Mouse (Mus musculus) left cerebral cortex, postnatal 14 days (tissue): ENCODE data around the gene Nt5c2. TPM values are rescaled to one million over a fixed set of nuclear protein-coding genes. Genes with fewer than 3 reads are reported as not detected.
A peak's percentile ranks its signal among the peaks of the same experiment; 100 is the strongest.
"Not testable (repeated sequence)": the region's sequence is repeated elsewhere in the genome, so short reads cannot be mapped to it uniquely, and the experiment has no call there.

Experiments
- DNase-seq, 2 experiments: peaks; one replicate each; pipeline ENCODE4 v3.0.0; 2021 to 2022; ENCODE audit warnings: low spot score in 2 of 2, mixed read lengths in 1 of 2
- intact Hi-C: fragments of 180-260 bp; cut with DNase I; formaldehyde crosslinking; loops from one replicate; pipeline ENCODE4 v1.15.1; 2025
- total RNA-seq, 2 experiments: library from RNA; stranded (reverse); gene quantifications; 2 replicates each; pipeline ENCODE4 v1.2.3; 2021

Nt5c2 gene
- total RNA-seq, 2 experiments from 2014 or later, result 67.1 to 70.7 TPM

DNA sequence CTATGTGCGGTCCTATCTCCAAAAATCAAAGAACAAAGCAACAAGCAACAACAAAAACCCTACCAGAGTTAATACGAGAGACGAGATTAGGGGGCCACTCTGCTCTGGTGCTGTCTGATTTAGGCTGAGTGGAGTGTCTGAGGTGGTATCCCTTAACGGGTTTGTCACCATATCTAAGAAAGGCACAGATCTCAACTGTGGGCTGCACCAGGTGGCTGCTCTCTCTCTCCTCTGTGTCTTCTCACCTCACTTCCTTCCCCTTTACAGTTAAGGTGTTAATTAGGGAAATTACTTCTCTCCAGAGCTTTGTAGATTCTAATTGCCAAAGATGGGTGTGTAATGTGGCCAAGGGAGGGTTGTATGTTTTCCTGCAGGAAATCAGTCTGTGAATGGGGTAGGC, 7.8 kb upstream of the Nt5c2 start:
- intact Hi-C loops, result no loop called here
- DNase-seq, result no peak

DNA sequence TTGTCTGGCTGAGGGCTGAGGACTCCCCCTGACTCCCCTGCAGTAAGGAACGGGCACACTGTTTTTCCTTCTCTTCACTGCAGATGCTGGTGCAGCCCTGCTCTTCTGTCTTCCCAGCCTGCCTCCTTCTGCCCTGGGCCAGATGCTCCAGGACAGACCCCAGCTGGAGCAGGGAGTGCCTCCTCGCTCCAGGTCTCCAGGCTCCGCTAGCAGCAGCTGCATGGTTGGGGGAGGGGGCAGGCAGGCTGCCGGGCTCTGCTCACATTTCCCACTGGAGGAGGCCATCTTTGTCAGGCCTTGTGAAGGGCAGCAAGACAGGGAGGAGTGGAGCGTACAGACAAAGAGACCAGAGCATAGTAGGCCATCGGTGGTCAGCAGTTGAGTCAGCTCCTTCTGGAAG, 4.4 kb upstream of the Nt5c2 start:
- intact Hi-C loops, result no loop called here
- DNase-seq, result no peak

DNA sequence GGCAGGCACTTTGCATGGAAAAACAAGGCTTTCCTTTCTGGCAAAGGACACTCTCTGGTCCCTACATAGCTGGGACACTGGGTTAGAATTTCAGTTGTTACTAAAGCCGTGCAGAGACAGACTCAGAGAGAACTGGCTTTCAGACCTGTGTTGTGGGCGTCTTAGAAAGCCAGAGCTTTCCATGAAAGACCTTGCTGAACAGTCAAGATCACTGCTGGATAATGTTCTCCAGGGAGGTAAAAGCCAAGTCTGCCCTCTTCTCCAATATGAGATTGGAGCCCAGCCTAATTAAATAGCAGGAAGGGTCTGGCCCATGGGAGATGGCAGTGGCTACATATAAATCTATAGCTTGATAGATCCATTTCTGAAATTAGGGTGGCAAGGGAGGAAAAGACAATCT, 3.4 kb upstream of the Nt5c2 start:
- no peak for DNase-seq
- intact Hi-C loops, result no loop called here

DNA sequence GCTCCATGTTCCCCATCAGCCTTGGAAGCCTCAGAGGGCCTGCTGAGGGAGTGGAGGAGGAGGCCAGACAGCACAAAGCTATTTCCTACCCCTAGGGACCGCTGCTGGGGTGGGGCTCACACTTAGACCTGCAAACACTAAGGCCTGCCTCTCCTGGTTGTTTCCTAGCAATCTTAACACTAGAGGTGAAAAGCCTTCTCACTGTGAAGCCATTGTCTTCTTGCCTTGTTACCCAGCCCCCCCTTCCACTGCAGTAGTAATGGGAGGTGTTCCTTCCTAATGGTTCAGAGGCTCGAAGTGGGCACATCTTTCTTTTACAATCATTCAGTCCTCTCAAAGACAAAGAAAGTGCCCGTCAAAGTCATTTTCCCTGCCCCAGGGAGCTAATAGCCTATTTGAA, 2.9 kb upstream of the Nt5c2 start:
- DNase-seq, result no peak
- intact Hi-C loops, result no loop called here

DNA sequence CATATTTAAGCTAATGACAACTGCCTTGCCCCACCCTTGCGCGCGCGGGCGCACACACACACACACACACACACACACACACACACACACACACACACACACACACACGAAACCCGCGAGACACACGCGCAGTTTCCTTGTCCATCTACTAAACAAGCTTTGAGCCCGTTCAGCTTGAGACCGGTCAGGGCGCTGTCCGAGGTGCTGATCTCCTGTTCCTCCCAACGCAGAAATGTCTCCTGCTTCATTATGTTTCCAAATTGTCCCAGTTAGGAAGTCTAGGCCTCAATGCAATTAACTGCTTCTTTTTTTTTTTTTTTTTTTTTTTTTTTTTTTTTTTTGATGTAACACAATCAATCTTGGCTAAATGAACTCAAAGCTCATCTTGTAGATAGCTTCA, 1.5 kb upstream of the Nt5c2 start:
- DNase-seq, result peak in 1 of 2 experiments; percentile 53
- intact Hi-C loops, result no loop called here

DNA sequence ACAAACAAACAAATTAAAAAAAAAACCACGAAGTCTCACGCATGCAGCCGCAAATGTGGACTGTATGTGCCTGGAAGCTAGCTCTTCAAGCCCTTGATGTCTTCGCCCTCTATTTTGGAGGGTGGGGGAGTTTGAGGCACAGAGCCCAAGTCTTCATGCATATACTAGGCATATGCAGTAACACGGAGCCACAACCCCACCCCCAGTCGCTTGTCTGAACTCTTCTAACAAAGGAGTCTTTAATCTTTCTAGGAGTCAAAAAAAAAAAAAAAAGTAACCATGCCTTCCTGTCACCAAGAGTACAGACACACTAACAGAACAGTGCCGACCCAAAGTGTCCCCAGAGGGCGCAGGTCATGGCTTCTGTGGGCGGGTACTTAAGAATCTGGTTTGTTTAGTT, 1.0 kb upstream of the Nt5c2 start:
- intact Hi-C loops, result no loop called here
- DNase-seq, result no peak

DNA sequence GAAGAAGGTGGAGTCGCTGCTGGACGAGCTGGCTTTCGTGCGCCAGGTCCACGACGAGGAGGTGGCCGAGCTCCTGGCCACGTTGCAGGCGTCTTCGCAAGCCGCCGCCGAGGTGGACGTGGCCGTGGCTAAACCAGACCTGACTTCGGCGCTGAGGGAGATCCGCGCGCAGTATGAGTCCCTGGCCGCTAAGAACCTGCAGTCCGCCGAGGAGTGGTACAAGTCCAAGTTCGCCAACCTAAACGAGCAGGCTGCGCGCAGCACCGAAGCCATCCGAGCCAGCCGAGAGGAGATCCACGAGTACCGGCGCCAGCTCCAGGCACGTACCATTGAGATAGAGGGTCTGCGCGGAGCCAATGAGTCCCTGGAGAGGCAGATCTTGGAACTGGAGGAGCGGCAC, 443 bp upstream of the Nt5c2 start:
- no peak for DNase-seq
- intact Hi-C loops, result no loop called here

DNA sequence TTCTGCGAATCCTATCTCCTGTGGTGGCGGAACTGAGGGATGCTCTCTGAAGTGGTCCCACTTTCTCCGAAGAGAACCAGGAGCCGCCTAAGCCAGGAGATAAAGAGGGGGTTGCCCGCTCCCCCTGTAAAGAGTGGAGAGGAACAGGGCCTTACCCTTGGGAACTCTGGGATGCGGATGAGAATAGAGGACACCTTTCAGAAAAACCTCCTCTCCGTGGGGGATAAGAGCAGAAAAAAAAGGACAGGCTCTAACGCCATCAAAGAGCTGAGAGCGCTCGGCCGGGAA, 850 bp downstream of the Nt5c2 start:
- no peak for DNase-seq
- intact Hi-C loops, result no loop called here

DNA sequence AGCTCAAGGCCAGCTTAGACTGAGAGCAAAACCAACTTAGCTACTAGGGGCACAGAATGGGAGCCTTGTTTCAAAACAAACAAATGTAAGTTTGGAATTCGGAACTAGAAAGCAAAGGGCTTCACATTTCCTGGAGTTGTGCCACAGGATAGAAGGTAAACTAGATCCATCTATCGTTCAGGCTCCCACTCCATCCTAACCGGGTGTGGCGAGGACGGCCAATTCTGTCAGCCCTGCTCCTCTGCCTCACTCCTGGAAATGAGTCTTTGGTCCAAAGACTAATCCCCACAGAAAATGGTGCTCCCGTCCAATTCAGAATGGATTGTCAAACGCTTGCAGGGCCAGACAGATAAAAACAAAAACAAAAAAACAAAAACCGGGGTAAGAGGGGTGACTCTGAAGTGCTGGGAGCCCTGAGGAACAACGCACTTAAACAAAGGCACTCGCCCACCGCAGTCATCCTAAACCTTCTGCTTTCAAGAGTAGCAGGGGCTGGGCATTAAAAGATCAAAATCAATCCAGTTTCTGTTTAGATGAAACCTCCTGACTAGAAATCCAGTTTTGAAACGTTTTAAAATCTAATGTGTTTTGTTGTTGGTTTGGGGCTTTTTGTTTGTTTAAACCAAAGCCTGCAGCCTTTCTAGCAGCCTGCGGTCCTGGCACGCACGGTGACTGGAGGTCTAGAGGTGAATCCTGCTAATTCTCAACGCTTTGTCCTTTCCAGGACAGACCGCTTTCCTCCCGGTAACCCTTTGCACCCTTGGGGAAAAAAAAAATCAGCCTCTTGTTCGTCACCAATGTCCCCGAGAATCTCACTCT, 1.4 kb downstream of the Nt5c2 start:
- intact Hi-C loops, result no loop called here
- no peak for DNase-seq

DNA sequence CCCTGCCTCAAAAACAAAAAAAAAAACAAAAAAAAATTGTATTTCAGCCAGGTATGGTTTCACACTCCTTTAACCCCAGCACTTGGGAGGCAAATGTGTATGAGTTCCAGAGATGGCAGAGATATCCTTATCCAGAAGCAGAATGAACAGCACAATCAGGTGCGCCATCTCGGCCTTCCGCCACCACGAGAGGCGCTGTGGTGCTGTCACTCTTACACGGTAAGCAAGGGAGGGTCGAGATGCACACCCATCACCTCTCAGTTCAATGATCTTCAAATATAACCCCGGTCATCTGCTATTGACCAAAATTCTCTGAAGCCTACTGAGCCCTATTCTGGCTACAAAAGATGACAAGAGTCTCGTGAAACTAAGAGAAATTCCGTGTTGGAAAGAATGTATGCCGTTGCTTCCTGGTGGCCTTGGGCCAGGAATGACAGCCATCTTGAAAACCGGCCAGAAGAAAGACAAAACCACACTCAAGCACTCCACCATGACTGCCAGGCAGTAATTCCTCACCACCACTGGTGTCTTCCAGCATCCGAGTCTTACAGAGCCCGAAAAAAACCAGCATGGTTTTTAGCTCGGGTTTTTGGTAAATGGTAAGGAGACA, 2.3 kb downstream of the Nt5c2 start:
- intact Hi-C loops, result no loop called here

DNA sequence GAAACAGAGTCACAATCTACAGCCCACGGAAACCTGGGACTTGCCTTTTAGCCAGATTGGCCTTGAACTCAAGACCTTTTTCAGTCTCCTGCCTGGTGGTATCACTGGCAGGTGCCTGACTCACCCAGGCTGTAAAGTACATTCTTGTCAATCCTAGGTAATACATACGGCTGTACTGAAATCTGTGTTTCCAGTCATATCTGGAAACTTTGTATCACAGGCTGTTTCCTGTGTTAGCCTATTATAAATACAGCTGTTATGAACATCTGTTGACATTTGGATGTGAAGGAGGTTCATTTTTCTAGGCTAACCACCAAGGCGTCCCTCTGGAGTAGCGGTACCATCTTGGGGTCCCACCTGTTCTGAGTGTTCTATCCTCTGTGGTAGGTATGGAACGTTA, 5.0 kb downstream of the Nt5c2 start:
- intact Hi-C loops, result no loop called here
- DNase-seq, result no peak

More for the DNA sequence above, 2.3 kb downstream of the Nt5c2 start:
- DNase-seq, result no peak

DNA sequence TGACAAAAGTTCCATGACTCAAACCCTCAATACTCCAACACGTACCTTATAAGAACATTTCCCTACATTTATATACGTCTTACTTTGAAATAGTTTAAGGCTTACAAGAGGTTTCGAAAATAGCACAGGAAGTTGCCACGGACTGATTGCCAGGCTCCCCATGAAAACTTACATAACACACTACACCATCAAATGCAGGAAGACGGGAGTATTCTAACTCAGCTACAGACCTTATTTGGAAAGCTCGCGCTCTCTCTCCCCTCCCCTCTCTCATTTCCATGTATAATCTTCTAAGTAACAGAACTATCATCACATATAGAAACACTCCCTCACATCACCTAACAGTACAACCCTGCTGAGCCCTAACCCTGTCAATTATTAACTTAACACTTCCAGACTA, 5.5 kb downstream of the Nt5c2 start:
- DNase-seq, result peak in 1 of 2 experiments; percentile 58

DNA sequence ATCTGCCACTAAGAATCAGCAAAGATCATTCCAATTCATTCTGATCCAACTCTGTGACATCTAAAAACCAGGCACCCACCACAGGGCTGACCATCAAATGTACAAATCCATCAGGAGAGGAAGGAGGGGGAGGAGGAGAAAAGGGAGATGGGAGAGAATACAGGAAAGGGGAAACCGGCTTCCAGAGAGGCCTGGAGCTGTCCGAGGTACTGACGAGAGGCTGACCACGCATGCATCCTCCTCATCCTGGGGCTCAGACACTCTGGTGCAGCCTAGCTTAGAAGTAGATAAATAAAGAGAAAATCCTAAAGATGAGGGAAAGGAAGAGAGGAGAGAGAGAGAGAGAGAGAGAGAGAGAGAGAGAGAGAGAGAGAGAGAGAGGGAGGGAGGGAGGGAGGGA, 8.6 kb downstream of the Nt5c2 start:
- intact Hi-C loops, result no loop called here
- DNase-seq, result no peak

More for the DNA sequence above, 5.5 kb downstream of the Nt5c2 start:
- intact Hi-C loops, result no loop called here

DNA sequence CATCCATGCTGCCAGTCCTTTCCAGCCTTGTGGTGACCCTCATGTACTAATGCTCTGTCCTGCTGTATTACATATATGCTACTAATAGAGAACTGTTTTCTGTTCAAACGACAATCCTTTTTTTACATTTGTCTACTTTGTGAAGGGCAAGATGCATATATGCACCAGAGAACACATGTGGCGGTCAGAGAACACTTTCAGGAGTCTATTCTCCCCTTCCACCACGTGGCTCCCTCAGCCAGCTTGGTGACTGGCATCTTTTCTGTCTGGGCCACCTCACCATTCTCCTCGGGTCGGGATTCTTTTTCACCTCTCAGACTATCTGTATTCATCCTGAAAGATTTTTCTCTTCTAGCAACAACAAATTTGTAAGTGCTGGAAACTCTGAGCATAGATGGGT, 9.1 kb downstream of the Nt5c2 start:
- intact Hi-C loops, result no loop called here
- no peak for DNase-seq

DNA sequence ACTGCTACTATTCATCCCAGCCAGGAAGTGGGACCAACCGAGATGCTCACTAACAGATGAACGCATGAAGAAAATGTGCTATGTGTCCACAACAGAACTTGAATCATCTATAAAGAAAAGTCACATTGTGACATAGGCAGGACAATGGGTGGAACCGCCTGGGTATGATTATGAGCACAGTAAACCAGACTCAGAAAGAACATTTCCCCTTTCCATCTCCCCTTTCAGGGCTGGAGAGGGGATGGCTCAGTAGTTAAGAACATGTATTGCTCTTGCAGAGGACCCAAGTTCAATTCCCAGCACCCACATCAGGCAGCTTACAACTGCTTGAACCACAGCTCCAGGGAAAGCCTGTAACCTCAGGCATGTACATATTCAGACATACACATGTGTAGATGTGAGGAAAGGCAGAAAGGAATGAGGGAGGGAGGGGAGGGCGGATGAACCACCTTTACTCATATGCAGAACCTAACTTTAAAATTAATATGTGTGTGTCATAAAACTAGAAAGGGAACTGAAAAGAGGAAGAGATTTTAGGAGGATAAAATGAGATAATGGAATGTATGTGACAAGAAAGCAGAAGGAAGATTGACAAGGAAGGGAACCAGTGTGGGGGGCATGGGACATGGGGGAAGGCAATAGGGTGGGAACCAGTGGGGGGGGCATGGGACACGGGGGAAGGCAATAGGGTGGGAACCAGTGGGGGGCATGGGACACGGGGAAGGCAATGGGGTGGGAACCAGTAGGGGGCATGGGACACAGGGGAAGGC, 11.0 kb downstream of the Nt5c2 start:
- intact Hi-C loops, result no loop called here
- DNase-seq, result no peak

DNA sequence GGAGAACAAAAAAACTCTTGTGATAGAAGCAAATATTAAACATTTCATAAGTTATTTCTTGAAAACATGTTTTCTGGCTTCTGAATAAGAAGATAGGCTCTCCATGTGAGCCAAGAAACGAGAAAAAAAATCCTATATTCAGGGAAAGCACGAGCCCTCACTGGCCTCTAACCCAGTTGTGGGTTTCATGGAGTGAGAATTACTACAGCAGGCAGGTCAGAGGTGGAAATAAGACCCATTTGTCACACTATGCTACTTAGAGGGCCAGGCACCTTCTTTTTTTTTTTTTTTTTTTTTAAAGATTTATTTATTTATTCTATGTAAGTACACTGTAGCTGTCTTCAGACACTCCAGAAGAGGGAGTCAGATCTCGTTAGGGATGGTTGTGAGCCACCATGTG, 14.6 kb downstream of the Nt5c2 start:
- DNase-seq, intact Hi-C loops: not testable (repeated sequence)

DNA sequence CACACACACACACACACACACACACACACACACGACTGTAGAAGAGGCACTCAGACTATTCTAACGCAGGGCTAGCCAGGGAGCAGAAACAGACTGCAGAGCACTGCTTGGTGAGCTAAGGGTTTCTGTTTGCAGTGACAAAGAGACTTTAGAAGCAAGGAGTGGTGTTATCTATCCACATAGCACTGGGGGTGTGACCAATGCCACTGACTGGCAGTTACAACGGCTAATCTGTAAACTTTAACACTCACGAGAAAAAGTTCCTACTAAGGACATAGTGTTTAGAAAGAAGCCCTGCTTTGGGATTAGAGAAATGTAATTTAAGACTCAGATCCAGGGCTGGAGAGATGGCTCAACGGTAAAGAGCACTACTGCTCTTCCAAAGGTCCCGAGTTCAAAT, 15.2 kb downstream of the Nt5c2 start:
- intact Hi-C loops, result no loop called here
- DNase-seq, result no peak

DNA sequence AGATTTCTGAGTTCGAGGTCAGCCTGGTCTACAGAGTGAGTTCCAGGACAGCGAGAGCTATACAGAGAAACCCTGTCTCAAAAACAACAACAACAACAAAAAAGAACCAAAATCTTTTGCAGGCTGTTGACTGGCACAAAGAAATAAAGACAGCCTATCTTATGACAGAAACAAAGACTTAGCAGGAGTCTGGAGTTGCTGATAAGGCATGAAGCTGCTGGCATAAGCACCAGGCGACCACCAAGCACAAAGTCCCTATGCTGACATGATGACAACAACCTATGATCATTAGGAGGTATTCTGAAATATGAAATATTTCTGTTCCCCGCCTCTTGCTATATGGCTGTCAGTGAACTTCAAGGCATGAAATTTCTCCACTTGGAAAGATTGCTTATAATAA, 16.0 kb downstream of the Nt5c2 start:
- intact Hi-C loops, result no loop called here
- no peak for DNase-seq

DNA sequence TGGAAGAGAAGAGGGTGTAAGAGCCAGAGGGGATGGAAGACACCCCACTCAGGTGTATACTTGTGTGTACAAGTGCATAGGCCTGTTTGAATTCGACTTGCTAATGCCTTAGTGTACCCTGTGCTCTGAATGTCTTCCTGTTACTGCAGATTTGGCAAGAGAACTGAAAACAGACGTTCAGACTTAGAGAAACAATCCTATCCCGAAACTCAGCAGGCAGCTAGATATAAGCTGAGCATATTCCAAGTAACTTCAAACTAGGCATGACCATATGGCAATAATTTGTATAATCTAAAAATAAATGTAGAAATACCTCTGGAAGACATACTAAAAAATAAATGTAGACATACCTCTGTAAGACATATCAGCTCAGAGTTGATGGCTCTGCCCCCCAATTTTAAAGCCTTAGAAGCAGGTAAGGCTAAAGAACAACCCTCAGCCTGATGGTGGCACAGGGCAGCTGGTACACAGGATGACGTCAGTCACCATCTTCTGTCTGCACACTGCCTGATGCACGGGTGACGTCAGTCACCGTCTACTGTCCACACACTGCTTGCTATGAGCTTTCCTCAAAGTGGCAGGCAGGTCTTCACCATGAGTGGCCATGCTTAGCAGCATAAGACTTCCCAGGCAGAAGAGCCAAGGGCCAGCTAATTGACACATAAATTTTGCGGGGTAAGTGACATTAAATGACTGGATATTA, 16.6 kb downstream of the Nt5c2 start:
- DNase-seq, result no peak
- intact Hi-C loops, result no loop called here

DNA sequence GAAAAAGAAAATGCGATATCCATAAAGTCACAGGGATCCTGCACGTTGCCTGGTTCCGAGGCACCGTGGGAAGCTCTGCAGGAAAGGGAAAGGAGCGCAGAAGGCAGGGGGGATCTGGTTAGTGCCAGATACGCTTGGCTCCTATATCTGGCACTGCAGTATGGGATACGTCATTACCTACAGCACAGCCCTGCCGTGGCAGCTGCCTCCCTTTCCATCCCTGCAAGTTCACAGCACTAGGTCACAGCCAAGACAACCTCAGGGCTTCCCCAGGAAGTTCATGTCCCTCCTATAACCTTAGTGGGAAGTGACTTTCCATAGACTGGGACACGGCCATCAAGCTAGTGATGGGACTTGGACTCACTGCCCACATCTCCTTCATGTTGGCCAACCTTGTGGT, 18.9 kb downstream of the Nt5c2 start:
- DNase-seq, result no peak
- intact Hi-C loops, result no loop called here
